In the genomic region with DNA sequence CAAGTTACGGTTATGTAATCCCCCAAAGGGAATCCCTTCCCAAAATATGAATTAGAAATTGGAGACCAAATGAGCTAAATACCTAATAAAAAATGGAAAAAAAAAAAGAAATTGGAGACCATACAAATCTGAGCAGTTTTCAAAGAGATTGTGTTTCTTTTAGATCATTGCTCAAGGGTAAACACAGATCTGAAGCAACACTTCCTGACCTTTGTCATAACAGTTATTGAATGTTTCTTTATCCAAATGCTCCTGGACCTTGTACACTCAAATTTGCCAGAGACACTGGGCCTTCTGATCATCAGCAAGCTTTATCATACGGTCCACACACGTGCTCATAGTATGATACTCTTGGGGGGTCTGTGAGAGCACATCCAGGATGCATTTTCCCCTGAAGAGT, we compare ENCODE assay signal across 23 mouse cellular contexts. TPM values are rescaled to one million over a fixed set of nuclear protein-coding genes. Genes with fewer than 3 reads are reported as not detected.
DNase-seq lines count a peak whose midpoint lies in the region; ATAC-seq and TF ChIP-seq lines count a peak whose summit lies in the region.
"Had no signal": no experiment of that assay in that cellular context is flagged by ENCODE, and none has a peak within 500 bp of the region (broad histone marks: within the 10 kb centered on the region; RNA-seq: fewer than 3 reads in every experiment).

No protein-coding gene starts in this region.

- 0 out of 2 replicates have a peak, but pooled peaks cover 4% of the 10 kb centered on the region for H3K4me1 ChIP-seq in liver, embryonic 15.5 days (replicated peaks)
- no peaks in the 10 kb centered on the region for H3K4me1 ChIP-seq in liver, embryonic 12.5 days
- H3K4me1 ChIP-seq in lung, postnatal 0 days (ENCODE audit: insufficient read depth, low read depth, low read length) = no peaks in the 10 kb centered on the region
- H3K4me1 ChIP-seq in heart, embryonic 12.5 days (replicated peaks) = no peaks in the 10 kb centered on the region
- H3K4me1 ChIP-seq: forebrain, embryonic 10.5 days; forebrain, embryonic 13.5 days; heart, embryonic 13.5 days had no signal

- ATAC-seq in liver, embryonic 15.5 days (ENCODE audit: insufficient read depth) = no peak
- no peak for ATAC-seq in liver, embryonic 12.5 days
- no peak for ATAC-seq in lung, postnatal 0 days
- ATAC-seq in heart, embryonic 12.5 days (ENCODE audit: insufficient number of reproducible peaks, low FRiP score) = no peak
- ATAC-seq: activated CD4-positive, CD25-positive, alpha-beta regulatory T cell, adult 4 months; CD4-positive, CD25-positive, alpha-beta regulatory T cell, adult 4 months; forebrain, embryonic 13.5 days; forebrain, embryonic 16.5 days; hindbrain, postnatal 0 days had no signal

- TF ChIP-seq EP300 in lung, postnatal 0 days (IDR thresholded peaks at IDR 0.05) = no peak

- 54% methylated on average over 3 of the region's 3 CpGs for WGBS in liver, embryonic 15.5 days (ENCODE audit: insufficient replicate concordance)
- 65% methylated on average over 3 of the region's 3 CpGs for WGBS in liver, embryonic 12.5 days (ENCODE audit: insufficient replicate concordance)
- WGBS in lung, postnatal 0 days = 54% methylated on average over 3 of the region's 3 CpGs
- WGBS in heart, embryonic 12.5 days = 70% methylated on average over 3 of the region's 3 CpGs

- peak; percentile 32 for DNase-seq in lung, postnatal 0 days (ENCODE audit: low spot score)
- DNase-seq in lung, postnatal 4 days = no peak
- peak; percentile 52 for DNase-seq in skeletal muscle tissue, adult 2 months (ENCODE audit: low read depth, low spot score)
- DNase-seq: adrenal gland, adult 8-10 months; adrenal gland, postnatal 25 days; cerebellum, adult 18-20 months; cerebellum, adult 9-10 months; cerebellum, postnatal 14 days; gastrocnemius, postnatal 25 days; heart, adult 18-20 months; heart, postnatal 14 days; heart, postnatal 4 days had no signal

- no peak for TF ChIP-seq CTCF in lung, postnatal 0 days (IDR thresholded peaks at IDR 0.05)

- 0 out of 2 replicates have a peak overlapping the region, but pooled peaks have one; percentile 7 for H3K27ac ChIP-seq in liver, embryonic 15.5 days (replicated peaks)
- no peak overlapping the region for H3K27ac ChIP-seq in liver, embryonic 12.5 days
- H3K27ac ChIP-seq in lung, postnatal 0 days (ENCODE audit: low read length) = no peak overlapping the region
- no peak overlapping the region for H3K27ac ChIP-seq in heart, embryonic 12.5 days (ENCODE audit: poor library complexity, severe bottlenecking)
- H3K27ac ChIP-seq: forebrain, embryonic 10.5 days; forebrain, embryonic 13.5 days; heart, embryonic 13.5 days; hindbrain, embryonic 14.5 days; hindbrain, postnatal 0 days had no signal

- no peaks in the 10 kb centered on the region for H3K27me3 ChIP-seq in liver, embryonic 15.5 days
- no peaks in the 10 kb centered on the region for H3K27me3 ChIP-seq in liver, embryonic 12.5 days (replicated peaks)
- no peaks in the 10 kb centered on the region for H3K27me3 ChIP-seq in lung, postnatal 0 days (replicated peaks; ENCODE audit: insufficient read depth, low read length)
- H3K27me3 ChIP-seq in heart, embryonic 12.5 days (replicated peaks) = no peaks in the 10 kb centered on the region
- H3K27me3 ChIP-seq: forebrain, embryonic 13.5 days; heart, embryonic 13.5 days had no signal

- H3K4me2 ChIP-seq in liver, embryonic 15.5 days = no peak overlapping the region
- no peak overlapping the region for H3K4me2 ChIP-seq in liver, embryonic 12.5 days
- H3K4me2 ChIP-seq in lung, postnatal 0 days (replicated peaks; ENCODE audit: low read depth, low read length) = no peak overlapping the region
- no peak overlapping the region for H3K4me2 ChIP-seq in heart, embryonic 12.5 days
- H3K4me2 ChIP-seq: forebrain, embryonic 13.5 days; heart, embryonic 13.5 days; hindbrain, embryonic 14.5 days had no signal

- no peak overlapping the region for H3K4me3 ChIP-seq in liver, embryonic 15.5 days (replicated peaks)
- H3K4me3 ChIP-seq in liver, embryonic 12.5 days = no peak overlapping the region
- H3K4me3 ChIP-seq in lung, postnatal 0 days (ENCODE audit: low read depth, low read length) = no peak overlapping the region
- no peak overlapping the region for H3K4me3 ChIP-seq in heart, embryonic 12.5 days
- H3K4me3 ChIP-seq: forebrain, embryonic 10.5 days; forebrain, embryonic 13.5 days; heart, embryonic 13.5 days had no signal

- H3K9me3 ChIP-seq in liver, embryonic 15.5 days (replicated peaks) = no peaks in the 10 kb centered on the region
- H3K9me3 ChIP-seq in liver, embryonic 12.5 days (replicated peaks) = no peaks in the 10 kb centered on the region
- no peaks in the 10 kb centered on the region for H3K9me3 ChIP-seq in lung, postnatal 0 days (ENCODE audit: low read length)
- no peaks in the 10 kb centered on the region for H3K9me3 ChIP-seq in heart, embryonic 12.5 days (replicated peaks)
- H3K9me3 ChIP-seq: forebrain, embryonic 10.5 days; forebrain, embryonic 13.5 days; heart, embryonic 13.5 days had no signal

- H3K9ac ChIP-seq in liver, embryonic 15.5 days = no peak overlapping the region
- H3K9ac ChIP-seq in liver, embryonic 12.5 days = no peak overlapping the region
- no peak overlapping the region for H3K9ac ChIP-seq in lung, postnatal 0 days (replicated peaks; ENCODE audit: low read depth)
- H3K9ac ChIP-seq in heart, embryonic 12.5 days = no peak overlapping the region
- H3K9ac ChIP-seq: forebrain, embryonic 13.5 days; heart, embryonic 13.5 days; hindbrain, embryonic 14.5 days had no signal

- H3K36me3 ChIP-seq in liver, embryonic 15.5 days (replicated peaks) = no peaks in the 10 kb centered on the region
- H3K36me3 ChIP-seq in liver, embryonic 12.5 days = no peaks in the 10 kb centered on the region
- H3K36me3 ChIP-seq in lung, postnatal 0 days (ENCODE audit: insufficient read depth, low read length) = no peaks in the 10 kb centered on the region
- H3K36me3 ChIP-seq in heart, embryonic 12.5 days = no peaks in the 10 kb centered on the region
- H3K36me3 ChIP-seq: forebrain, embryonic 10.5 days; heart, embryonic 13.5 days had no signal

RNA-seq across cellular contexts. Expression of a gene that starts 13.8 kb away (rescaled TPM):
- 25.2 and 30.2 TPM in 2 replicates for polyA plus RNA-seq in liver, embryonic 15.5 days (2015; fragmentation: Nextera tagmentation; extraction: Ambion mirVana)
- polyA plus RNA-seq in liver, embryonic 12.5 days (2016; fragmentation: Nextera tagmentation; extraction: Ambion mirVana) = 33.3 and 35.4 TPM in 2 replicates
- 32.2 and 33.9 TPM in 2 replicates for polyA plus RNA-seq in lung, postnatal 0 days (2015; fragmentation: Nextera tagmentation; extraction: Ambion mirVana)
- polyA plus RNA-seq in heart, embryonic 12.5 days (2016; fragmentation: Nextera tagmentation; extraction: Ambion mirVana) = 30.5 and 33.0 TPM in 2 replicates

Comparison
In these comparisons a context has a peak if more than half of its experiments do, and no peak if none do; other contexts are left out.
1. DNase-seq: peak in lung, postnatal 0 days (single experiment) and skeletal muscle tissue, adult 2 months (single experiment); none in lung, postnatal 4 days (0 of 2).